Mouse (Mus musculus): ENCODE measurements around the gene Mt4.
A peak's percentile ranks its signal among the peaks of the same experiment; 100 is the strongest.

The Mt4 gene

DNA sequence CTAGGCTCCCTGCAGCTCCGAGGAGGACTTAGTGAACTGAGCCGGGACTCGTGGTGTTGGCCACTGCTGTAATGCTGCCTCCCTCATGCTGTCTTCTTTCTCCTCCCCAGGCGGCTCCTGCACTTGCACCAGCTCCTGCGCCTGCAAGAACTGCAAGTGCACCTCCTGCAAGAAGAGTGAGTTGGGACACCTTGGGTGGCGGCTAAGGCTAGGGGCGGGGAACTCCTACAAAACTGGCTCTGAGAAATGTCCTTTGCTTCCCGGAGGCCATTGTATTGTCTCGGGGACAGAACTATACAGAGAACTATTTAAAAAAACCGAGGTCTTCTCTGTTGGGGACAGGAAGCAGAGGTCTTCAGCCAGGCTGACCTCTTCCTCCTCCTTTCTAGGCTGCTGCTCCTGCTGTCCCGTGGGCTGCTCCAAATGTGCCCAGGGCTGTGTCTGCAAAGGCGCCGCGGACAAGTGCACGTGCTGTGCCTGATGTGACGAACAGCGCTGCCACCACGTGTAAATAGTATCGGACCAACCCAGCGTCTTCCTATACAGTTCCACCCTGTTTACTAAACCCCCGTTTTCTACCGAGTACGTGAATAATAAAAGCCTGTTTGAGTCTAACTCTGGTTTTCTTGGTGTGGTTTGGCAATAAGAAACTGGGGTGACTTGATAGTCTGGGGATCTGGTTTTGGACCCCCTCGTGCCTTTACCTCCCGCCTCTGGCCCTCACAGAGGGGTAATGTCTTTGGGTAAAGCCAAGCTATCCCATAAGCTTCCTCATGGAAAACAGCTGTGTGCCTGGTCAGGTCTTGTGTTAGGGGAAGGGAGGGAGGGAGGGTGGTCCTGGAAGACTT, 42.9 kb downstream of the Mt4 start:
- no peak for DNase-seq (ENCODE audit: low spot score)

DNA sequence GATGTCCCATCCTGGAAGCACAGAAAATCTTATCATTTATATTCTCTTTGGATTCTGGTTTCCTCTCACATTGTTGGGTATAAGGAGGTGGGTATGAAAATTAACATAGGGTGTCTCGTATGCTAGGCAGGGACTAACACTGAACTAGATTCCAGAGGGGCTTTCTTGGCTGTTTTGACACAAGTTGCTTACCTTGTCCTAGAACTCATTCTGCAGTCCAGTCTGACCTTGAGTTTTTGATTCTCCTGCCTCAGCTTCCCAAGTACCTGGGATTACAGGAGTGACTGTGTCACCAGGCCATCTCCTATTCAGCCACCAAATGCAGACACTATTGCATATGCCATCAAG, 43.5 kb downstream of the Mt4 start:
- no peak for DNase-seq (ENCODE audit: low spot score)

DNA sequence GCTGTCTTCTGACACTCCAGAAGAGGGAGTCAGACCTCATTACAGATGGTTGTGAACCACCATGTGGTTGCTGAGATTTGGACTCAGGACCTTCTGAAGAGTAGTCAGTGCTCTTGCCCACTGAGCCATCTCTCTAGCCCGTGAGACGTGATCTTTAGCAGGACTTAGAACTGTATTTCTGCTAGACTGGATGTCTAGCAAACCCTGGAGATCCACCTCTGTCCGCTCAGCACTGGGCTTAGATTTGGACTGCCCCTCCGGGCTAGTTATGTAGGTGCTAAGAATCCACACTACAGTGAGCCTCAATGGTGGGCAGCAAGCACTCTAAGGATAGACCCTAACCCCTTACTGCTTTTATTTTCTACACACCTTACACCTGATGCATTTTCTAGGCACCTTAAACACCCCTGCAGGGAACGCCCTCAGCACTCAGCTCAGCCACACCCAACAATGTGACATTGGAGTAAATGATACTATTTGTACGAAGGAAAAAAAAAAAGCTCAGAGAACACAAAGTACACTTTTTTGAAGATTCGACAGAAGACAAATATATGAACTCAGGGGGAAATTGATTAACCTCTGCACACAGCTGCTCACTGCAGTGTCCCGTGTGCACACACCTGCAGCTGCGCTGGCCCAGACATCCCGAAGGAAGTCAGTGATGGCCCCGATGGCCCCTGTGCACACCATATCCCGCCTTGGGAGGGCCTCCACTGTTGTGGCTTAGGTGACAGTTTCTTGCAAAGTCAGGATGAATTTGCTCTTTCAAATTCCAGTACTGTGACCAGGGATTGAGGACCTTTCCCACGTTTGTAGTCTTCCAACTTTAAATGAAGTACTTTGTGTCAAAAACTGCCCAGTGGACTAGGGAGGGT, 45.3 kb downstream of the Mt4 start:
- no peak for DNase-seq (ENCODE audit: low spot score)

DNA sequence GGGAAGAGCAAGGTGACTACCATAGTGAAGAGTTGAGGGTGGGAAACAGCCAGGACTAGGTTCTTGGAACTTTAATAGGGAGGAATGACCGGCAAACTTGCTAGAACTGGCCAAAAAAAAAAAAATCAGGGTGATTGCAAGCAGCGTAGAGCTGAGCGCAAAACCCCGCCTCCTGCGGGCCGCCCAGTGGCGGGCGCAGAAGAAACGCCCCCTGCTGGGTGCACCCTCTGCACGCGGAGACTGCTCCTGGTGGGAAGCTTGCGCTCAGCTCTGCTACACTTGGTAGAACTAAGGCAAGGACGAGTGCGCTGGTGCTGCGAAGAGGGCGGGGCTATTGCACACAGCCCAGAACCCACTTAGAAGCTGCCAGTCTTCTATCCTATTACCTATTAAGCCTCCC, 46.1 kb downstream of the Mt4 start:
- peak; percentile 81 for DNase-seq (ENCODE audit: low spot score)

DNA sequence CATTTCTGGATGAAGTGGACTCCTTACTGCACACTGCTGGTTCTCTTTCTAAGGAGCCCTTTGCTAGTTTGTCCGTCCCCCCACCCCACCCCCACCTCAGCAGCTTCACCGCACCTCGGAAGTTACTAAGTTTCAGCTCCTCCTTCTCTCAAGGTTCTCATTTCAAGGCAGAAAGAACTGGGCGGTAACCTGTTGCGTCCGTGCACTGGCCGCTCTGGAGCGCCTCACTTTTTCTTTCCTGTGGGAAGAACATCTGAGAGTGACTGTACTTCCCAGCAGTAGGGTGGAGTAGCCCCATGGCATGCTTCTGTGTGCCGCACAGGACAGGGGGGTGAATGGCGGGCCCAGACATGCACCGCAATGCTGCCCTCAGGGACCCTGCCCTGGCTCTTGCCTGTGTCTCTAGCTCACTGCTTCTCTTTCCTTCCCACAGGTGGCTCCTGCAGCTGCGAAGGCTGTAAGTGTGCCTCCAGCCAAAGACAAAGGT, 47.4 kb downstream of the Mt4 start:
- DNase-seq (ENCODE audit: low spot score): no peak

DNA sequence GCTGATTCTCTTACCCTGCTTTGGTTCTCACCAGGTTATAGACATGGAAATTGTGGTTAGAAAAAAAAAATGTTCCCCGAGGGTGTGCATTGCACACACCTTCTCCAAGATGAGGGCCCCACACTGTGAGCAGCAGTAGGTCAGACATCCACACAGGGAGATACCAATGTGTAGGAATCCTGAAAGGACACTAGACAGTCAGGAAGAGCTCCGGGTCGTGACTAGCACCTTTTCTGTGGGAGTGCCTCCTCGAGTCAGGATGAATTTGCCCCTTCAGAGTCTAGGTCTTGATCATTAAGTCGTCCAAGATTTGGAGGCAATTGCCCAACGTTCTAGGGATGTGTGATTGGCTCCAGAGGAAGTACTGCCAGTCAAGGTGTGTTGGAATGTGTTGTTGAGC, 48.8 kb downstream of the Mt4 start:
- DNase-seq (ENCODE audit: low spot score): no peak

DNA sequence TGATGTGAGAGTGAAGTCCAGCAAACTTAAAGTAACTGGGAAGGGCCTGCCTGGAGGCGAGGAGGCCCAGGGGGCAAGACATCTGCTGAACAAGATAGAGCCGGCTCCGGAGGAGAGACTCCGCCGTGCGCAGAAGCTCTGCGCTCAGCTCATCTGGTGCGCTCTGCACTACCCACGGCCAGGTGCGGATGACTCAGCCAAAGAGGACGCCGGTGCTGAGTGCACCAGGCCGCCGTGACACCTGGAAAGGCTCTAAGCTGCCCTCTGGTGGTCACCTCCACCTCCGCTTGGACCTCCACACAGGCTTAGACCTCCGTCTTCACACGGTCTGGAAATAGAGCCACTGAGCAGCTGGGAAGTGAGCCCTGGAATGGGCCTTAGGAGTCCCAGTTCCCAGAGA, 49.5 kb downstream of the Mt4 start:
- DNase-seq (ENCODE audit: low spot score): peak; percentile 61

DNA sequence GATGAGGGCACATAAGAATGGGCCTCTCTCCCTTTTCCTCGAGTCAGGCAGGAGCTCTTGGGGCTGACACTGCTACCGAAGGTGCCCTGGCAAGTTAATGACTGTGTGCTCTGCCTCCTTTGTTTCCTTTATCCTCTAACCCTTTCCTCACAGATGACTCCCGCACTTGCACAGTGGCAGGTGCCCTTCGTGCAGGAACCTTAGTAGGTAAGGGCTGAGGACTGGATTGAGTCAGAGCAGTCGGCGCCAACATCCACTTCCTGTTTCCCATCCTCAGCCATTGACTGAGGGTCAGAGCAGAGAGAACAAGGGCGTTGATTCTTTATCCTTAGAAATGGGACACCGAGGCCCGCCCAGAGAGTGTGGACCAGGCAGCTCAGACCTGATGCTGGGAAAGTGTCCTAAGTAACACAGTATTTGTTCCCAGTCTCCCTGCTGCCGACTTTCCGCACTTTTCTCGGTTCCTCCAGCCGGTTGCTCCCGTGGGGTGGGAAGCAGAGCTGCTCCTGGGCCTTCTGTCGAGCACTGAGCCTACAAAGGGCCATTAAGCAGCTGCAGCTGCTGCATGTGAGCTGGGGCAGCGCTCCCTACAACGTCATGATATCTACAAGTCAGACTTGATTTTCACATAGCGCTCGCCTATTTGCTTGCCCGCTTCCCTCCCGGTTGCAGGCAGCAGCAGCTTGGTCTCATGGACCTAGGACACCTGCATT, 50.4 kb downstream of the Mt4 start:
- DNase-seq (ENCODE audit: low spot score): no peak

Data from ovary, adult 18-20 months (tissue).